Mouse (Mus musculus) adrenal gland, postnatal 25 days (tissue): ENCODE data around the gene Thnsl2. TPM values are rescaled to one million over a fixed set of nuclear protein-coding genes. Genes with fewer than 3 reads are reported as not detected.

Source experiments
- DNase-seq: peaks from one replicate; pipeline ENCODE4 v3.0.0; 2021; ENCODE audit warnings: mixed read lengths
- long read RNA-seq: library from polyadenylated mRNA; stranded (forward); transcript quantifications from one replicate; pipeline ENCODE4 v2.0.0, GENCODE M21; 2021
- total RNA-seq: library from RNA; stranded (reverse); gene quantifications from 2 replicates; pipeline ENCODE4 v1.2.3, GENCODE M21; 2021

Thnsl2 gene
- total RNA-seq: 15.9 and 22.8 TPM in 2 replicates
- long read RNA-seq, transcript Thnsl2-201 (10 exons, 1,821 nt): minor isoform, 8 of 64 reads
- long read RNA-seq, transcript Thnsl2-202 (9 exons, 2,077 nt): major isoform, 46 of 64 reads
- long read RNA-seq, partial matches to known transcripts: 6 of 64 reads
- long read RNA-seq, other reads (novel, unspliced or antisense): 4 of 64 reads

- DNase-seq: peak; percentile 70
Observed at GRCm38 (mm10) chr6:71143894-71144455, at the start of gene Thnsl2. Gene Thnsl2 (minus strand): TSS chr6:71144439.

GRCm38 (mm10) chr6:71193151-71193740, 49.0 kb upstream of the Thnsl2 start:
- DNase-seq: no peak

- no peak for DNase-seq
Observed at GRCm38 (mm10) chr6:71190501-71190900, 46.3 kb upstream of the Thnsl2 start.

- no peak for DNase-seq
Observed at GRCm38 (mm10) chr6:71189578-71189977, 45.3 kb upstream of the Thnsl2 start.

- no peak for DNase-seq
Observed at GRCm38 (mm10) chr6:71184941-71185604, 40.8 kb upstream of the Thnsl2 start.

- DNase-seq: no peak
Observed at GRCm38 (mm10) chr6:71180596-71180995, 36.4 kb upstream of the Thnsl2 start.

- DNase-seq: no peak
Observed at GRCm38 (mm10) chr6:71172812-71173580, 28.8 kb upstream of the Thnsl2 start.

- DNase-seq: no peak
Observed at GRCm38 (mm10) chr6:71166551-71167169, 22.4 kb upstream of the Thnsl2 start.

- DNase-seq: no peak
Observed at GRCm38 (mm10) chr6:71164394-71164793, 20.2 kb upstream of the Thnsl2 start.

- peak; percentile 24 for DNase-seq
Observed at GRCm38 (mm10) chr6:71162269-71162668, 18.0 kb upstream of the Thnsl2 start.

GRCm38 (mm10) chr6:71161290-71161689, 17.1 kb upstream of the Thnsl2 start:
- no peak for DNase-seq

GRCm38 (mm10) chr6:71156674-71157326, 12.6 kb upstream of the Thnsl2 start:
- DNase-seq: no peak

- no peak for DNase-seq
Observed at GRCm38 (mm10) chr6:71154861-71155260, 10.6 kb upstream of the Thnsl2 start.

- DNase-seq: no peak
Observed at GRCm38 (mm10) chr6:71153486-71153885, 9.2 kb upstream of the Thnsl2 start.

GRCm38 (mm10) chr6:71151098-71151497, 6.9 kb upstream of the Thnsl2 start:
- DNase-seq: no peak

GRCm38 (mm10) chr6:71149534-71149933, 5.3 kb upstream of the Thnsl2 start:
- DNase-seq: peak; percentile 39

- no peak for DNase-seq
Observed at GRCm38 (mm10) chr6:71148336-71148735, 4.1 kb upstream of the Thnsl2 start.

GRCm38 (mm10) chr6:71145288-71145989, 1.2 kb upstream of the Thnsl2 start:
- no peak for DNase-seq

- DNase-seq: no peak
Observed at GRCm38 (mm10) chr6:71143154-71143893, 915 bp downstream of the Thnsl2 start.

GRCm38 (mm10) chr6:71135031-71135430, 9.2 kb downstream of the Thnsl2 start:
- DNase-seq: no peak
